Mouse (Mus musculus) lung, embryonic 14.5 days (tissue): ENCODE data around the gene Brd2. TPM values are rescaled to one million over a fixed set of nuclear protein-coding genes. Genes with fewer than 3 reads are reported as not detected.

Experiments used
- ATAC-seq: fragments of 200-750 bp; cut with Nextera tagmentation; 2 replicates; pipeline ENCODE4 v1.8.0; 2017; ENCODE audit warnings: mild to moderate bottlenecking, moderate TSS enrichment, moderate library complexity; ENCODE audit not compliant: insufficient read depth
- DNase-seq: peaks from one replicate; pipeline ENCODE4 v3.0.0-alpha.2; 2015
- H3K27ac ChIP-seq: fragments of 300-500 bp; sonication (generic); 2 replicates; pipeline ENCODE4 v1.5.1; 2014; ENCODE audit warnings: low read depth, mild to moderate bottlenecking, moderate library complexity
- H3K27me3 ChIP-seq: fragments of 300-500 bp; sonication (generic); 2 replicates; pipeline ENCODE4 v1.6.1; 2014; ENCODE audit warnings: low read length, control low read depth; ENCODE audit not compliant: insufficient read depth
- H3K36me3 ChIP-seq: fragments of 300-500 bp; sonication (generic); 2 replicates; pipeline ENCODE4 v1.6.1; 2014; ENCODE audit warnings: control low read depth; ENCODE audit not compliant: insufficient read depth
- H3K4me1 ChIP-seq: fragments of 300-500 bp; sonication (generic); 2 replicates; pipeline ENCODE4 v1.6.1; 2014; ENCODE audit warnings: antibody characterized with exemption, control low read depth; ENCODE audit not compliant: insufficient read depth
- H3K4me2 ChIP-seq: fragments of 300-500 bp; sonication (generic); 2 replicates; pipeline ENCODE4 v1.6.1; 2014; ENCODE audit warnings: mild to moderate bottlenecking
- H3K4me3 ChIP-seq: fragments of 300-500 bp; sonication (generic); 2 replicates; pipeline ENCODE4 v1.5.1; 2014; ENCODE audit warnings: low read depth, low read length
- H3K9ac ChIP-seq: fragments of 300-500 bp; sonication (generic); 2 replicates; pipeline ENCODE4 v1.6.1; 2014
- H3K9me3 ChIP-seq: fragments of 300-500 bp; sonication (generic); 2 replicates; pipeline ENCODE4 v1.6.1; 2016; ENCODE audit warnings: low read depth, low read length, control low read depth
- CTCF ChIP-seq: IDR thresholded peaks from 2 replicates; pipeline ENCODE4 v1.5.1; 2016; ENCODE audit warnings: antibody characterized with exemption, low read depth
- WGBS: fragments of 180-500 bp; shearing (Covaris S2); extraction: QIAGEN DNeasy Blood & Tissue Kit; methylation state at CpG from one replicate; pipeline ENCODE4 v1.1.7; 2014; 5-methylcytosine and 5-hydroxymethylcytosine counted together
- polyA plus RNA-seq: library from polyadenylated mRNA; unstranded; fragments of >200 nt; fragmentation: Nextera tagmentation; extraction: Ambion mirVana; gene quantifications from 2 replicates; pipeline ENCODE4 v1.2.1, GENCODE M21; 2014

Gene Brd2
- polyA plus RNA-seq, 1 experiment from 2014 or later, result 153 TPM

- TF ChIP-seq CTCF, result no peak
- DNase-seq, result no peak
- WGBS, result 76% methylated on average over 7 of the region's 7 CpGs
- H3K9me3 ChIP-seq, result no peaks in the 10 kb centered on the region
- 0 out of 2 replicates have a peak, but pooled peaks cover 10% of the 10 kb centered on the region for H3K4me1 ChIP-seq
- no peak overlapping the region for H3K27ac ChIP-seq
- no peak overlapping the region for H3K4me3 ChIP-seq
- no peak overlapping the region for H3K4me2 ChIP-seq
- peaks cover 2% of the 10 kb centered on the region; the same call in 1 of the 2 replicates for H3K36me3 ChIP-seq
- no peaks in the 10 kb centered on the region for H3K27me3 ChIP-seq
- no peak for ATAC-seq
- H3K9ac ChIP-seq, result no peak overlapping the region
Observed at GRCm38 (mm10) chr17:34131911-34132310, 9.5 kb upstream of the Brd2 start.

- TF ChIP-seq CTCF, result no peak
- Histone ChIP-seq H3K4me2 (no peak overlapping the region), H3K36me3 (peaks cover 15% of the 10 kb centered on the region), H3K9me3 (no peaks in the 10 kb centered on the region), H3K9ac (no peak overlapping the region), H3K4me3 (no peak overlapping the region), H3K27ac (no peak overlapping the region), H3K27me3 (no peaks in the 10 kb centered on the region), H3K4me1 (0 out of 2 replicates have a peak, but pooled peaks cover 10% of the 10 kb centered on the region)
- no peak for ATAC-seq
- WGBS, result 59% methylated on average over 19 of the region's 19 CpGs
- DNase-seq, result no peak
Observed at GRCm38 (mm10) chr17:34130073-34130947, 7.9 kb upstream of the Brd2 start.

- Histone ChIP-seq H3K27me3 (no peaks in the 10 kb centered on the region), H3K9me3 (no peaks in the 10 kb centered on the region), H3K9ac (no peak overlapping the region), H3K27ac (no peak overlapping the region), H3K4me1 (0 out of 2 replicates have a peak, but pooled peaks cover 10% of the 10 kb centered on the region), H3K4me3 (no peak overlapping the region), H3K36me3 (peaks cover 15% of the 10 kb centered on the region), H3K4me2 (peak overlapping the region; percentile 41)
- DNase-seq (peak; percentile 59), ATAC-seq (peak; percentile 23; the same call in 1 of the 2 replicates)
- 15% methylated on average over 18 of the region's 18 CpGs for WGBS
- peak; percentile 41; the same call in 1 of the 2 replicates for TF ChIP-seq CTCF
Observed at GRCm38 (mm10) chr17:34128944-34129791, 6.7 kb upstream of the Brd2 start.

GRCm38 (mm10) chr17:34128264-34128937 is 6.0 kb upstream of the Brd2 start:
- no peak overlapping the region for H3K4me3 ChIP-seq
- WGBS, result 31% methylated on average over 13 of the region's 13 CpGs
- TF ChIP-seq CTCF, result peak; percentile 27; the same call in 1 of the 2 replicates
- H3K4me1 ChIP-seq, result 0 out of 2 replicates have a peak, but pooled peaks cover 10% of the 10 kb centered on the region
- H3K9me3 ChIP-seq, result no peaks in the 10 kb centered on the region
- H3K4me2 ChIP-seq, result peak overlapping the region; percentile 41
- no peak for DNase-seq
- no peak overlapping the region for H3K27ac ChIP-seq
- no peak overlapping the region for H3K9ac ChIP-seq
- ATAC-seq, result no peak
- peaks cover 15% of the 10 kb centered on the region for H3K36me3 ChIP-seq
- no peaks in the 10 kb centered on the region for H3K27me3 ChIP-seq

GRCm38 (mm10) chr17:34127475-34127874 is 5.0 kb upstream of the Brd2 start:
- no peak overlapping the region for H3K4me2 ChIP-seq
- 0 out of 2 replicates have a peak, but pooled peaks cover 10% of the 10 kb centered on the region for H3K4me1 ChIP-seq
- H3K9ac ChIP-seq, result no peak overlapping the region
- no peak overlapping the region for H3K4me3 ChIP-seq
- no peaks in the 10 kb centered on the region for H3K27me3 ChIP-seq
- H3K36me3 ChIP-seq, result peaks cover 15% of the 10 kb centered on the region
- DNase-seq (no peak), ATAC-seq (no peak)
- no peak overlapping the region for H3K27ac ChIP-seq
- TF ChIP-seq CTCF, result no peak
- WGBS, result 27% methylated on average over 6 of the region's 6 CpGs
- no peaks in the 10 kb centered on the region for H3K9me3 ChIP-seq

- Histone ChIP-seq H3K4me1 (0 out of 2 replicates have a peak, but pooled peaks cover 10% of the 10 kb centered on the region), H3K27ac (no peak overlapping the region), H3K4me3 (no peak overlapping the region), H3K9me3 (no peaks in the 10 kb centered on the region), H3K9ac (no peak overlapping the region), H3K4me2 (no peak overlapping the region), H3K27me3 (no peaks in the 10 kb centered on the region), H3K36me3 (peaks cover 15% of the 10 kb centered on the region)
- TF ChIP-seq CTCF, result no peak
- ATAC-seq, result no peak
- no peak for DNase-seq
- WGBS, result 61% methylated on average over 9 of the region's 9 CpGs
Observed at GRCm38 (mm10) chr17:34126826-34127420, 4.5 kb upstream of the Brd2 start.
